Mouse (Mus musculus) liver, adult (tissue): ENCODE measurements around the gene Med6.

Experiments
- GATA4 ChIP-seq: IDR thresholded peaks from 2 replicates; pipeline ENCODE4 v1.6.1; 2014; ENCODE audit warnings: mild to moderate bottlenecking, low read length; ENCODE audit not compliant: insufficient replicate concordance

The Med6 gene

DNA sequence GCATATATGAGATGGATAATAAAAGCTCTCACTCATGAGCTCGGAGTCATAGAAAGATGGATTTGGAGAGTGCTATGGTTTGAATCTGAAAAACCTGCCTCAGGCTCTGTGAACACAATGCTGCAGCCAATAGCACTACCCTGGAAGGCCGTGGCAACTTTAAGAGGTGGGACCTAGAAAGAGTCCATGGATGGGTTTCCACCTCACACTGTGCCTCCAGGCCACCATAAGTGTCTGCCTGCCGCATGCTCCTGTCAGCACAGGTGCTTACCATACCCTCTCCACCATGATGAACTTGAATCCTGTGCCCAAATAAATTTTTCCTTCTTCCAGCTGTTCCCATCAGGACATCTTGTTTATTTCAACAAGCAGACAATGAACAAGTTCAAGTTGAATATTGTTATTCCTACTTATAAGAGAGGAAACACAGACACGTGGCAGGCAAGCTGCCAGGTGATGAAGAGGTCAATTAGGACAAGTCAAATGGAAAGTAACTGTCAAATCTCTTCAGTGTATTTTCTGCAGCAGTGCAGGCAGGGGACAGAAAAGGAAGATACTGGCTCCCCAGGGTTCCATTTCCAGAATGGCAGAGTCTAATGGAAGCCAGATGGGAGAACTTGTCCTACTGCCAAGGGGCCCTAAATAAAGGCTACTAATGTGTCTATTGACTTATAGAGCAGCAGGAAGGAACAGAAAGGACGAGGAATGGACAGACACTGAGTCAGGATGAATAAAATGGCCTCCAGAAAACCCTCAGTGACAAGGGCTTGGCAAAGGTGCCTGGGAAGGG, 10.4 kb upstream of the Med6 start:
- no peak for TF ChIP-seq GATA4

DNA sequence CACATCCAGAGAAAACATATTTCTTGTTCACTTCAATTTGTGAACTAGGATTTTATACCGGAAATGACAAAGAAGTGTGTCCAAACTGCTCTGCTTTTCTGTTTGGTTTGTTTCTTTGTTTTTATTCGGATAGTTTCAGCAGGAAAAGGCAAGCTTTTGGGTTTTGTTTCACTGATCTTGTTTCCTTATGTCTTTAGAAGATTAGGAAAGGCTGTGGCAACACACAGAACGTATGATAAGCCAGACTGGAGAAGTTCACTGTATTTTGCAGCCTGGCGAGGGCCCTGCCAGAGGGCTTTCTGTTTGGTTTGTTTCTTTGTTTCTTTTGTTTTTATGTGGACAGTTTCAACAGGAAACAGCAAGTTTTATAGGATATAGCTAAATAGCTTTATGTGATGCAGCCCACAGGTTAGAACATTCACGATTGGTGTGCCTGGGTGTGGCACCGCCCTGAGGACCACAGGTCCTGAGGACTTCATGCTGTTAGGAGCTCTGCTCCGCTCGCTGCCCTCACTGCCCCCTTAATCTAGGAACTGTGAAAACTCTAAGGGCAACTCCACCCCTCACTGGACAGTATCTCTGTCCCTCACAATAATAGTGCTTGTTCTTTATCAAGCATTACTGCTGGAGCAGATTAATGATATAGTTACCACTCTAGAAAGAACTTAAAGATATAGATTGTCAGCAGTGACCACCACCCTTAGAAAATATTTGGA, 1.9 kb upstream of the Med6 start:
- TF ChIP-seq GATA4: no peak

DNA sequence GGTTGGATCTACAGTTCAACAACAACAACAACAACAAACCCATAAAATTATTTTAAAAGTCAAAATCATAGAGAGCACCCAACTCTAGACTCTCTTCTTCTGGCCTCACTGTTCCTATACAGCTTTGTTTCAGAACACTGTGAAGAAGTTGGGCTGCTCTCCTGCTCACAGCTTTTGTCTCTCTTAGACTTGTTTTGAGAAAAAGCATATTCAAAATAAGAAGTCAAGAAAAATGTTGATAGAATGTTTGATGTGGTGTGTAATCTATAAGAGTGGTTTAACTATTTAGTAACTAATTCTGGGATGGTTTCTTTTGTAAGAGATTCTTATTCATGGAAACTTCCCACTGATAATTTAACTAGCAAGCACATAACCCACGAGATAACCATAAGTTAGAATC, 26.4 kb downstream of the Med6 start, which contains the start of gene Adam21:
Gene Adam21 (minus strand): TSS at position 101 of the 400 bp plus-strand sequence.
- TF ChIP-seq GATA4: no peak

DNA sequence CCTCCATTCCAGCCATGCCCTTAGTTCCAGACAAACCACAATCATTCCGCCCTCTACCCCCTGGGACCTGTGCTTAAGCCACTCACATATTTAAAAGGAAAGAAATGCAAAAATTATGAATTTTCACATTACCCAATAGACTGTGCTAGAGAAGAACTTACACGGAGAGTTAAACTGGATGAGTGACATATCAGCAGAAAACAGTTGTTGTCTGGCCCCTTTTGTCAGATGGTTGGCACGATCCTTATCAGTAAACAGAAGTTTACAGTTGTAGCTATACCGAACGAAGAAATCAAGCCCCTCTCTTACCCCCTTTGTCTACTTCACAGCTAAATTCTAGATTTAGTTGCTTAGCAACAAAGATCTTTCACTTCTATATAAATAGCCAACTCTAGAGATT, 26.9 kb downstream of the Med6 start:
- TF ChIP-seq GATA4: no peak

DNA sequence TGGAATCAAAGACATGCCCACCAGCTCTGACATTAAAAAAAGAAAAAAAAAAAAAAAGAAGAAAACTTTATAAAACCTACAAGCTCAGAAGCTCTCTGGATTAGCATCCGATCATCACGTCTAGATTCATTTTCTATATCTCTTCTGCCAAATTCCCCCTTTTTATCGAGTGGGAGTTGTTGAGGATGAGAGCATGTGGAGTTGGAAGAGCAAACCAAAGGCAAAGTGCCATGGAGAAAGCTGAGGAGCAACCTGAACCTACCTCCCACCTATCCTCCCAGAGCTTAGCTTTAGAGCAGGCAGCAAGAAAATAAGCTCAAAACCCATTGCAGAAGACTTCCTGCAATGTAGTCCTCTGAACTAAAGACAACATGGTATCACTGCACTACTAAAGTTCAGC, 30.6 kb downstream of the Med6 start:
- TF ChIP-seq GATA4: no peak

DNA sequence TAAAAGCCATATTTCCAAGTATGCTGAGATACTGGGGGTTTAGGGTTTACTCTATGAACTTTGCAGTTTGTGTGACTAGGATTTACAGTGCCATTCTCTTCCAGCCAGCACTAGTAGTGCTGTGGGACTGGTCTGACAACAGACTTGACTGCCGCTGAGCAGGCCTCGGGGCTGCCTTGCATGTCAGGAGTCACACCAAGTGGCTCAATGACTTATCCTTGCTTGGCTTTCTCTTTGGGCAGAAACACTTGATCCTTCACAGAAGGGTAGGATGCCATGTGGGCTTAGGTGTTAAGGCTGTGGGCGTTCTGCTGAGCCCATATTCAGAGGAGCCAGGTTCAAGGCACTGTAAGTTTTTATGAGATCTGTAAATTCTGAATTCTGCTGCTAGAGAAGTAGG, 45.5 kb downstream of the Med6 start:
- no peak for TF ChIP-seq GATA4

DNA sequence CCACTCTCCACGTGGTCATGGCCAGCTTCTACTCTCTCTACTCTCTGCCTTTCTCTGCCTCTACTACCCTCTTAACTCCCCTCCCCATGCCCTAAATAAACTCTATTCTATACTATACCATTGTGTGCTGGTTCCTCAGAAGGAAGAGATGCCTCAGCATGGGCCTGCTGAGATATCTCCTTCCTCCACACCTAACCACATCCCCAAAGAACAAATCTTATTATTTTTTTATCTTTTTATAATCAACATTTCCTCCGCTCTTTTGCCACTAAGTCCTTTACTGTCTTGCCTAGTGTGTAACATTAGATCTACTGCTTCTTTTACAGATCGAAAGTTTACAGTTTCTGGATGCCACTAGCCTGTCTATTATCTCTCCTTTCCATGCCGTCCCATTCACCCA, 47.6 kb downstream of the Med6 start:
- no peak for TF ChIP-seq GATA4

DNA sequence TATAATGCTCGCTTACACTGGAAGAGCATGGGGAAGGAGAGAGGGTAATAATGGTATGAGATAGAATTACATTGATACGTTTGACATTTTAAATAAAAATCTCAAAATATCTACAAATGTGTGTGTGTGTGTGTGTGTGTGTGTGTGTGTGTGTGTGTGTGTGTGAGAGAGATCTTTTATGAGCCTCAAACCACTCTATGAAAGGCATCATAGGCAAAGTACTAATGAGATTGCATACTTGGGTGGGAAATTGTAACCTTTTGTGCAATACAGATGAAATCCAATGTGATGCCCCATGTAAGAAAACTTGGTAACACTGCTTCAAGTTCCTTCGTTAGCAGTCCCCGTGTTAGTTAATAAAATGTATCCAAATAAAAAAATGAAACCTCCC, 61.8 kb downstream of the Med6 start:
- no peak for TF ChIP-seq GATA4

DNA sequence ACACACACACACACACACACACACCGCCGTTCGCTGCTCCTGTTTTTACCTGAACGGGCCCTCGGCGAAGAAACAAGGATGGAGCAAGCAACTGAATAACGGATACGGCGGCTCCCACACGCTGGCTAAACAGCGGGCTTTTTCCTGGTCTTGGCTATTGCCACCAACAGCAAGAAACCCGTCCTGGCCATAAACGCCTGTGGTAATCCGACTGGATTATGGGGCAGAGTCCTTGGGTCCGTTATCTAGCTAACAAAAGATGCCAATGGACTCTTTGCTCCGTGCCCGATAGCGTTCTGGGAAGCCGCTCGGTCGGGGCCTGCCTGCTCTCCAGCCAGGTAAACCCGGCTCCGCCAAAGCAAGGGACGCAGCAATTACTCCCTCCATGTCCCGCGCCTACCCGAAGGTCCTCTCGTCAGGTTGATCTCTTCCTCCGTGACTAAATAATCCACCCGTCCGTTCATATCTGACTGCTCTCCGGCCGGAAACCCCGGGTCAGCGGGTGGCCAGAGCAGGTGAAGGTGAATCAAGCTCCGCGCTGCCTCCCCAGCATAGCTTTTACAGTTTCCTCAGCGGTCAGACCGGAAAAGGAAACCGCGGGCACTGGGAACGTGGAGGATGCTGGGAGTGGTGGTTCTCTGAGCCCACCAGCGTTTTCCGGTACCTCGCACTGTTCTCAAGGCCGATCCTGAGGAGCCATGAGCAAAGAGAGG, 62.3 kb downstream of the Med6 start, which contains the start of the genes Gm20498 and Synj2bp:
Gene Gm20498 (minus strand): TSS at position 590 of the 713 bp plus-strand sequence.
Gene Synj2bp (minus strand): TSS at position 596 of the 713 bp plus-strand sequence.
- no peak for TF ChIP-seq GATA4
